Mouse (Mus musculus) heart, embryonic 13.5 days (tissue): ENCODE measurements at regions not wholly inside any gene's neighbourhood (a gene's known extent, or its start where the extent isn't known, plus 50 kb on each side); places are given as distances from the start of the nearest gene placed in this dataset.
"Not testable (repeated sequence)": the region's sequence is repeated elsewhere in the genome, so short reads cannot be mapped to it uniquely, and the experiment has no call there.

ENCODE experiments used
- ATAC-seq: fragments of 200-750 bp; cut with Nextera tagmentation; 2 replicates; pipeline ENCODE4 v1.8.0; 2017; ENCODE audit warnings: moderate TSS enrichment; ENCODE audit not compliant: insufficient number of reproducible peaks, low FRiP score, low TSS enrichment; ENCODE audit errors: extremely low read depth
- H3K27ac ChIP-seq: fragments of 300-500 bp; sonication (generic); replicated peaks from 2 replicates; pipeline ENCODE4 v1.5.1; 2015; ENCODE audit warnings: moderate library complexity, mild to moderate bottlenecking, inconsistent platforms
- H3K27me3 ChIP-seq: fragments of 300-500 bp; sonication (generic); replicated peaks from 2 replicates; pipeline ENCODE4 v1.6.1; 2015; ENCODE audit warnings: mild to moderate bottlenecking, inconsistent platforms
- H3K36me3 ChIP-seq: fragments of 300-500 bp; sonication (generic); 2 replicates; pipeline ENCODE4 v1.6.1; 2015; ENCODE audit warnings: mild to moderate bottlenecking, inconsistent platforms
- H3K4me1 ChIP-seq: fragments of 300-500 bp; sonication (generic); 2 replicates; pipeline ENCODE4 v1.6.1; 2015; ENCODE audit warnings: inconsistent platforms
- H3K4me2 ChIP-seq: fragments of 300-500 bp; sonication (generic); 2 replicates; pipeline ENCODE4 v1.6.1; 2015; ENCODE audit warnings: inconsistent platforms, mild to moderate bottlenecking, moderate library complexity
- H3K4me3 ChIP-seq: fragments of 300-500 bp; sonication (generic); 2 replicates; pipeline ENCODE4 v1.5.1; 2015; ENCODE audit warnings: moderate library complexity, mild to moderate bottlenecking, inconsistent platforms
- H3K9ac ChIP-seq: fragments of 300-500 bp; sonication (generic); 2 replicates; pipeline ENCODE4 v1.6.1; 2015; ENCODE audit warnings: inconsistent platforms, mild to moderate bottlenecking, moderate library complexity
- H3K9me3 ChIP-seq: fragments of 300-500 bp; sonication (generic); 2 replicates; pipeline ENCODE4 v1.6.1; 2016; ENCODE audit warnings: inconsistent platforms
- WGBS: fragments of 180-500 bp; shearing (Covaris S2); methylation state at CpG from one replicate; pipeline ENCODE4 v1.1.7; 2015; ENCODE audit warnings: mixed read lengths; 5-methylcytosine and 5-hydroxymethylcytosine counted together

GRCm38 (mm10) chr13:42000966-42001365, 50.9 kb upstream of the Hivep1 start:
- H3K9me3 ChIP-seq, result no peaks in the 10 kb centered on the region
- 77% methylated on average over 3 of the region's 3 CpGs for WGBS
- no peaks in the 10 kb centered on the region for H3K36me3 ChIP-seq
- H3K27ac ChIP-seq, result no peak overlapping the region
- no peak overlapping the region for H3K4me3 ChIP-seq
- no peak for ATAC-seq
- no peak overlapping the region for H3K9ac ChIP-seq
- H3K4me1 ChIP-seq, result peaks cover 6% of the 10 kb centered on the region; the same call in 1 of the 2 replicates
- H3K4me2 ChIP-seq, result no peak overlapping the region
- no peaks in the 10 kb centered on the region for H3K27me3 ChIP-seq

DNA sequence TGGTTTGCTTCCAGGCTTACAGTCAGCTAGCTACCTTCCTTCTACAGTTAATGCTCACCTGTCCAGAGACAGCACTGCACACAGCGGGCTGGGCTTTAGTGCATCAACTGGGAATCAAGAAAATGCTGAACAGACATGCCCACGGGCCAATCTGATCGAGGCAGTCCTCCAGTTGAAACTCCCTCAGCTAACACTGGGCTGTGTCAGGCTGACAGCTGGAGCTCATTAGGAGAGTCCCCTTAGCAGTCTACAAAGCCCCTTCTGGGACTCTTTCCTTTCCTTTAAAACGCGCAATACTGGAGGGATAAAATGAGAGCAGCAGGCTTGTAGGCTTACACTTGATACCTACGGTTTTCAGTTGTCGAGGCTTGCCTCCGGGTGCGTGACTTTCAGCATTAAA, 53.9 kb upstream of the Hivep1 start:
- Histone ChIP-seq H3K27ac (no peak overlapping the region), H3K4me3 (no peak overlapping the region), H3K4me2 (peak overlapping the region; percentile 32), H3K4me1 (peaks cover 6% of the 10 kb centered on the region; the same call in 1 of the 2 replicates), H3K9me3 (no peaks in the 10 kb centered on the region), H3K36me3 (no peaks in the 10 kb centered on the region), H3K27me3 (no peaks in the 10 kb centered on the region), H3K9ac (no peak overlapping the region)
- 51% methylated on average over 9 of the region's 9 CpGs for WGBS
- ATAC-seq, result no peak

DNA sequence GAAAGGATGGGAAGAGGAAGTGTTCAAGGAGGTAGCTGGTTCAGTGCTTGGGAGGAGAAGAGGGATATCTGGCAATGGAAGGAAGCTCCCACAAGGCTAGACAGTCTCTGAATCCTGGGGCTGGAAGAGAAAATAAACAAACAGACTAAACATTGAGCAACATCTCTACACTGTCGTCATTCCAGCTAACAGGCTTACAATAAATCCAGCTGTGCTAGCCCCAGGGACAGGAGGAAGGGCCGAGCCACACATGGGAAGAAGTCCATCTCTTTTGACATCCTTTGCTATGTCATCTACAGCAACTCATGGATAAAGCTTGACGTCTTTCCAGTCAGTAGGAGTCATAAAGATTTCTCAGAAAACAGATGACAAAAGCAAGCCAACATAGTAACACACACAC, 57.7 kb upstream of the Hivep1 start:
- no peak for ATAC-seq
- H3K9ac ChIP-seq, result no peak overlapping the region
- no peaks in the 10 kb centered on the region for H3K36me3 ChIP-seq
- H3K4me1 ChIP-seq, result peaks cover 6% of the 10 kb centered on the region; the same call in 1 of the 2 replicates
- no peak overlapping the region for H3K27ac ChIP-seq
- H3K4me3 ChIP-seq, result no peak overlapping the region
- no peak overlapping the region for H3K4me2 ChIP-seq
- H3K27me3 ChIP-seq, result no peaks in the 10 kb centered on the region
- WGBS, result 52% methylated on average over 3 of the region's 3 CpGs
- H3K9me3 ChIP-seq, result no peaks in the 10 kb centered on the region

GRCm38 (mm10) chr13:41975918-41976317, 75.9 kb upstream of the Hivep1 start:
- H3K36me3 ChIP-seq, result no peaks in the 10 kb centered on the region
- no peaks in the 10 kb centered on the region for H3K9me3 ChIP-seq
- H3K4me1 ChIP-seq, result no peaks in the 10 kb centered on the region
- H3K9ac ChIP-seq, result no peak overlapping the region
- H3K4me2 ChIP-seq, result no peak overlapping the region
- no peak overlapping the region for H3K4me3 ChIP-seq
- H3K27ac ChIP-seq, result no peak overlapping the region
- WGBS, result 62% methylated on average over 3 of the region's 3 CpGs
- no peaks in the 10 kb centered on the region for H3K27me3 ChIP-seq
- no peak for ATAC-seq

- Histone ChIP-seq H3K27me3 (no peaks in the 10 kb centered on the region), H3K9me3 (no peaks in the 10 kb centered on the region), H3K9ac (no peak overlapping the region), H3K36me3 (no peaks in the 10 kb centered on the region), H3K4me1 (no peaks in the 10 kb centered on the region), H3K4me3 (no peak overlapping the region), H3K27ac (no peak overlapping the region), H3K4me2 (no peak overlapping the region)
- WGBS, result 68% methylated on average over 3 of the region's 3 CpGs
- ATAC-seq, result no peak
These were observed 88.9 kb upstream of the Hivep1 start for GRCm38 (mm10) chr13:41962915-41963314.

GRCm38 (mm10) chr13:41960960-41961359, 90.9 kb upstream of the Hivep1 start:
- not testable (repeated sequence) for H3K9ac ChIP-seq, H3K4me1 ChIP-seq, H3K27ac ChIP-seq, H3K27me3 ChIP-seq, H3K4me3 ChIP-seq, H3K4me2 ChIP-seq, ATAC-seq, H3K9me3 ChIP-seq, H3K36me3 ChIP-seq
- WGBS, result 72% methylated on average over 3 of the region's 3 CpGs

- no peak for ATAC-seq
- Histone ChIP-seq H3K36me3 (no peaks in the 10 kb centered on the region), H3K4me3 (no peak overlapping the region), H3K27ac (no peak overlapping the region), H3K9me3 (no peaks in the 10 kb centered on the region), H3K4me2 (no peak overlapping the region), H3K9ac (no peak overlapping the region), H3K27me3 (no peaks in the 10 kb centered on the region), H3K4me1 (no peaks in the 10 kb centered on the region)
- WGBS, result 70% methylated on average over 4 of the region's 4 CpGs
These were observed 93.9 kb upstream of the Hivep1 start for GRCm38 (mm10) chr13:41957932-41958331.

GRCm38 (mm10) chr13:41955884-41956283, 95.9 kb upstream of the Hivep1 start:
- Histone ChIP-seq H3K27me3 (no peaks in the 10 kb centered on the region), H3K9me3 (no peaks in the 10 kb centered on the region), H3K4me1 (no peaks in the 10 kb centered on the region), H3K4me2 (no peak overlapping the region), H3K4me3 (no peak overlapping the region), H3K27ac (no peak overlapping the region), H3K9ac (no peak overlapping the region), H3K36me3 (no peaks in the 10 kb centered on the region)
- 70% methylated on average over 4 of the region's 4 CpGs for WGBS
- no peak for ATAC-seq

GRCm38 (mm10) chr13:41955198-41955597, 96.6 kb upstream of the Hivep1 start:
- Histone ChIP-seq H3K4me2 (no peak overlapping the region), H3K9me3 (no peaks in the 10 kb centered on the region), H3K27me3 (no peaks in the 10 kb centered on the region), H3K27ac (no peak overlapping the region), H3K9ac (no peak overlapping the region), H3K4me3 (no peak overlapping the region), H3K4me1 (no peaks in the 10 kb centered on the region), H3K36me3 (no peaks in the 10 kb centered on the region)
- ATAC-seq, result no peak
- WGBS, result 56% methylated on average over 3 of the region's 3 CpGs

GRCm38 (mm10) chr13:41952453-41952852, 99.4 kb upstream of the Hivep1 start:
- no peak for ATAC-seq
- no peaks in the 10 kb centered on the region for H3K9me3 ChIP-seq
- no peak overlapping the region for H3K9ac ChIP-seq
- H3K4me1 ChIP-seq, result no peaks in the 10 kb centered on the region
- no peak overlapping the region for H3K4me3 ChIP-seq
- no peak overlapping the region for H3K27ac ChIP-seq
- no peak overlapping the region for H3K4me2 ChIP-seq
- no peaks in the 10 kb centered on the region for H3K36me3 ChIP-seq
- no peaks in the 10 kb centered on the region for H3K27me3 ChIP-seq
- WGBS, result 58% methylated on average over 3 of the region's 3 CpGs

DNA sequence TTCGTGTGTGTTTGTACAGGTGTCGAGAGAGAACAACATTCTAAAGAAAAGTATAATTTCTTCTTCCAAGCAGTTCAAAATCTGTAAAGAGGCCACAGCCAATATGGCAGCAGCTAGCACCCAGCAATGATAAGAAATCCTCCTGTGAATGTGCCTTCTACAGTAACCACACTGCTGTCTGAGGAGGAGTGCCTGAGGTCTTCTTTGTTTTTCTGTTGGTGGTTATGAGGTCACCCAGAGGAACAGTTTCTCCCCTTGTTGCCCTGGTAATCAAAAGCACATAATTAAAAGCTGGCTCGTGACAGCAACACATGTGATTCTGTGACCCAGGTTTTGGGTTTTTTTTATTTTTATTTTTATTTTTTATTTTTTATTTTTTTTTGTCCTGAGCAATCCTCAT, 100.8 kb upstream of the Adtrp start:
- WGBS, result 78% methylated on average over 3 of the region's 3 CpGs
- Histone ChIP-seq H3K36me3 (no peaks in the 10 kb centered on the region), H3K9ac (no peak overlapping the region), H3K9me3 (no peaks in the 10 kb centered on the region), H3K27ac (no peak overlapping the region), H3K27me3 (no peaks in the 10 kb centered on the region), H3K4me1 (peaks cover 7% of the 10 kb centered on the region; the same call in 1 of the 2 replicates), H3K4me3 (no peak overlapping the region), H3K4me2 (no peak overlapping the region)
- ATAC-seq, result no peak

DNA sequence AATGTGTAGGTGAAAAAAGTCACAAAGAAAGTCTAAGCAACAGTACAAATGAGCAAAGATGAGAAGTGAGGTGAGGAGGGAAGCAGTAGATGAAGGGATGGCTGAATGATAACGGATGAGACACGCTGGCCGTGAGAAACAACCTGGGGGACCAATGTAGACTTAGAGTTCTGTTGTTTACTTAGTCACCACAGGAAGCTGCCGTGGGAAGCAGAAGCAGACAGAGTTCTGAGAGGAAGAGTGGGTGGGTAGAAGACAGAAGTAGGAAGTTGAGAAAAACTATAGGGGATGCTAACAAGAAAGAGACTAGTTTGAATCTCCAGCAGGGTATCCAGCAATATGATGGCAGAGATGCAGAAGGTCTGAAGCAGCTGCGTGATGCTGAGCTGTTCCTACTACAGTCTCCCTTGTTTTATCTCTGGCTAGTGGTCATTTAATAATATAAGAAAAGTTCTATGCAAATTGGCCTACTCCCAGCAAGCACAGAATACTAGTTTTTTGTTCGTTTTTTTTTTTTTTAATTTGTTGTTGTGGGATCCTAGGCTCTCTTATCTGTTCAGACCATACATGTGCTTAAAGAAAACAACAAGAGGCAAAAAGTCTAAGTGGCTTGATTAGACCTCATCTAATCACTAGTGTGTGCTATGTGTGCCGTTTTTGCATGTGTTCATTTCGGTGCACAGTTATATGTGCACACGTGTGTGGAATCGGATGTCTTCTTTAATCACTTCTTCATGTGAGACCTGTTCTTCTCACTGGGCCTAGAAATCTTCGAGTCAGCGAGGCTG, 85.0 kb upstream of the Adtrp start:
- 65% methylated on average over 12 of the region's 12 CpGs for WGBS
- no peaks in the 10 kb centered on the region for H3K27me3 ChIP-seq

More for the DNA sequence above, 85.0 kb upstream of the Adtrp start:
- Histone ChIP-seq H3K27ac (no peak overlapping the region), H3K4me2 (no peak overlapping the region), H3K9me3 (peaks cover 7% of the 10 kb centered on the region; the same call in 1 of the 2 replicates), H3K36me3 (no peaks in the 10 kb centered on the region), H3K4me3 (no peak overlapping the region), H3K9ac (no peak overlapping the region), H3K4me1 (no peaks in the 10 kb centered on the region)
- no peak for ATAC-seq
